Mouse (Mus musculus): ENCODE measurements around the gene Bid. TPM values are rescaled to one million over a fixed set of nuclear protein-coding genes. Genes with fewer than 3 reads are reported as not detected.

Bid gene
- total RNA-seq, 2 experiments from 2014 or later: 13.5 to 16.5 TPM

Other genes with a start within 250 kb of the Bid start
- gene Slc25a18, start 143.3 kb downstream of the Bid start, total RNA-seq (2021): 10 to 100 TPM; 50.6 to 58.7 TPM
- gene Atp6v1e1, start 94.1 kb downstream of the Bid start, total RNA-seq (2021): 100 to 1,000 TPM; 475 to 529 TPM
- gene Bcl2l13, start 80.6 kb downstream of the Bid start, total RNA-seq (2021): 10 to 100 TPM; 39.9 to 51.0 TPM
- gene Mical3, start 214.1 kb upstream of the Bid start, total RNA-seq (2021): 10 to 100 TPM; 75.0 to 88.0 TPM